Mouse (Mus musculus): ENCODE measurements around the gene Rasgrp3.

Rasgrp3 gene

DNA sequence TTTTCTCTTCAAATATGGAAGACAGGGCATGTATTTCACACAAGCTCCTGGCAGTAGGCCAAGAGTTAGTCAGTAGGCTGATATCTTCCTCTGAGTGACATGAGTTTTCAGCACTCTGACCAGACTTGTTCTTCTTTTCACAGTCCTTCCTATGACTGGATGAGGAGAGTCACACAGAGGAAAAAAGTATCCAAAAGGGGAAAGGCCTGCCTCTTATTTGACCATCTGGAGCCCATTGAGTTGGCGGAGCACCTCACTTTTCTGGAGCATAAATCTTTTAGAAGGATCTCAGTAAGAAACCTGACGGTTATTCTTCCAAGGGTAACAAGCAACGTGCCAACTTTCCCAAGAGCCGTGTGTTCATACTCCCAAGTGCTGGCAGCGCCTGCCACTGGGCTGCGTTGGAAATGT lies 62.5 kb downstream of the Rasgrp3 start:
- no peak for DNase-seq (ENCODE audit: low spot score in 2 of 2)

- no peak for DNase-seq (ENCODE audit: low spot score in 2 of 2)
Measured at GRCm38 (mm10) chr17:75503031-75503430, 67.3 kb downstream of the Rasgrp3 start.

- no peak for DNase-seq (ENCODE audit: low spot score in 2 of 2)
Measured at GRCm38 (mm10) chr17:75505053-75505452, 69.4 kb downstream of the Rasgrp3 start.

- no peak for DNase-seq (ENCODE audit: low spot score in 2 of 2)
Measured at GRCm38 (mm10) chr17:75506097-75506675, 70.5 kb downstream of the Rasgrp3 start.

- no peak for DNase-seq (ENCODE audit: low spot score in 2 of 2)
Measured at GRCm38 (mm10) chr17:75506708-75507641, 71.3 kb downstream of the Rasgrp3 start.

DNA sequence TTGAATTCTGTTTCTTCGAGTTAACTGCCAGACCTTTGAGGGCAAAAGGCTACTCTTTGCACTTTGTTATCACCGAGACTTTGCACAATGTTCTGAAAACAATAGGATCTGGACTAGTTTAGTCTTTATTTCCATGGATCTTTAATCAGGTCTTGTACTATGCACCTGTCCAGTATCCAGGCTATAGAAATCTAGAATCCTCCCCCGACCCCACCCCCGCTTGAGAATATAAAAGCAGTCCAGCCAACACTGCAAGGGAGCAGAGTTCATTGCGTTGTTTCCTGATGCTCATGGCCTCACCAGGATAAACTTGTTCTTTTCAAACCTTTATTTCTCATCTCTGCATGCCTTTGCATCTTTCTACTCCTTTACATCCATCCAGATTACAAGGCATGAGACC lies 73.6 kb downstream of the Rasgrp3 start:
- DNase-seq (ENCODE audit: low spot score in 2 of 2), result no peak

GRCm38 (mm10) chr17:75516591-75516990 lies 80.9 kb downstream of the Rasgrp3 start:
- no peak for DNase-seq (ENCODE audit: low spot score in 2 of 2)

GRCm38 (mm10) chr17:75518181-75518901 lies 82.6 kb downstream of the Rasgrp3 start:
- DNase-seq (ENCODE audit: low spot score in 2 of 2), result no peak

DNA sequence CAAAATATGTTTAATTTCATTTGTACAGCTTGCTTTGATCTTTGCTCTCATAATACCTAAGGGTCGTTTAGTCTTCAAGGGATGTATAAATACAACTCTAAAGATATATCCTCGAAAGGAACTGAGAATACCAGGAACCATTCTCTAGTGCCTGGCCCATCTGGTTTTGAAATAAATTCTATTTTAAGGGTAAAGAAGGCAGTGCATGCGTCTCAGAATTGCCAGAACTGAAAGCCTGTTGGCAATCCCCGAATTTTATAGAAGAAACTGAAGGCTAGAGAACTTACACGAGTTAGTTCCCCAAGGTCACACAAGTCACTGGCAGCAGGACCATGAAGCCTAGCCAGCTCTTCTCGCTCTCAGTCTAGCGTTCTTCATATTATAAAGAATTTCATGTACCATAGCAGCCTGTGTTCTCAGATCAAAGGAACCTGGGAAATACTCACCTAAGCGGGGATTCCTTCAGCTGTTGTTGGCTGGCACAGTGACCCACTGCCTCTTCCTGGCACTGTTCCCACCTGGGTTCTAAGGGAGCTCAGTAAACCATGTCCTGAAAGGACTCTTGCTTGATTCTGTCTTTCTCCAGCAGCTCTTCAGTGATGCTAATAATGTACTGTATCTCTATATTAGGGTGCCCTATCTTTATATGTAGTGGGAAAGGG lies 83.7 kb downstream of the Rasgrp3 start:
- DNase-seq (ENCODE audit: low spot score in 2 of 2), result no peak

DNA sequence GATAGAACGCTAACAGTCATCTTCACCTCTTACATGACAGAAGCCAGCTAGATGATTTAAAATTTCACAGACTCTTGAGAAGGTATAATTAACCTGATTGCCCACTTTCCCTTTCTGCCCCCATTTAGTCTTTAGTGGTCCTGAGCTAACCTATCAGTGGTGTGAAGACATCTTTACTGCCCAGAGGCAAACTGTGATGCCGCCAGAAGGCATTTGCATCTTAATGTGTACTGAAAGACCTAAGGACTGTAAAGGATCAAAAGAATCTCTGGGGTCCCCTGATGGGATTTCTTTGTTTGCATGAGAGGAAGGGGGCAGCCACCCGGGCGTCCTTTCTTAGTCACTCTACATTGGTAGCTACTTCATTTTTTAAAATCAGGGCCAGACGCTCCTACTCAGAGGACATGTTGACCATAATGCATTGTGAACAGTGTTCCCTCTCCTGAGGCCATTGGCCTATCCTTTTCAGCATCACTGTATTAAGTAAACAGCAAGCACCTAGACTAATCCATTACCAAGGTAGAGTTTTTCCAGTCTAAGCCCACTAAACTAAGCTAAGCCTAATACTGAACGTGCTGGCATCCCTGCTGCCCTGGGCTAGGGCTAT lies 85.6 kb downstream of the Rasgrp3 start:
- DNase-seq (ENCODE audit: low spot score in 2 of 2), result no peak

DNA sequence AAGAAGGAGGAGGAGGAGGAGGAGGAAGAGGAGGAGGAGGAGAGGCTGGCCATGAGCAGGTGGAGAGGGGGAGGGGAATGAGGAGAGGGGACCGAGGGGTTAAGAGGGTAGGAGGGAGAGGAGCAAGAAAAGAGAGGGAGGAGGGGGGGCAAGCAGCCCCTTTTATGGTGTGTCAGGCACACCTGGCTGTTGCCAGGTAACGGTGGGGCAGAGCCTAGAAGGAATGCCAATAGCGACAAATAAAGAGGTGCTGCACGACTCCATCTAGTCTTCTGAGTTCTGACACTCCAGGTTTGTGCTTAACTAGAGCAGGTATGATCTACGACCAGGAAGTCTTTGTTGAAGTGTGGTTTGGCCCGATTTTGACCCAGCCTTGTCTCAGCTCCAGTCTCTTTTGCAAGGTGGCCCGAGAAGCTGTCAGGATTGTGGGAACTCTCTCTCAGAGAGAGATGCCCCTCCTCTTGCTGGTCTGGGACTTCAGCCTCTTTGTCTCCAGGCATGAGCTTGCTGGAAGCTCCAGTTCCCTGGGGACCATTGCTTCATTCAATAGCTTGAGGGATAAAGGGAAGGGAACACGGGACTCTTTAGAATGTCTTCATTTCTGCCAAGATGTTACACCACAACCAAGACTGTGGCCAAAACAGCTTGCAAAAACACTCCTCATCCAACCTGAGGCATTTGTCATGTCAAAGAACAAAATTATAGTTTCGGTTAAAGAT lies 86.8 kb downstream of the Rasgrp3 start:
- DNase-seq (ENCODE audit: low spot score in 2 of 2), result no peak

DNA sequence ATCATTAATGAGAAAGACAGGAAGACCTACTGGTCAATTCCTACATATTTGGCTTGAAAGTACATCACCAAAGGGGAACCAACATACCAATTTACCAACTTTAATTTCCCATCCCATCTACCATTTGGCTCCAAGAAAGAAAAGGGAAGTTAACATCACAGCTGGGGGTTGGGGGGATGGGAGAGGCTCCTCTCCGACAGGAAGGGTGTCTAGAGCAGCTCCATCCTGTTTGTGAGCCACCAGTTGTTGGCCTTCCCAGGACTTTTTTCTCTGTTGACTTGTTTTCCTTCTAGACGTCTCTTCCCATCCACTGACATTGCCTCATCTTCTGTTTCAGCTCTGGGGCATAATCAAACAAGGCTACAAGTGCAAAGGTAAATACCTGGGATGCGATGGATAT lies 88.1 kb downstream of the Rasgrp3 start:
- no peak for DNase-seq (ENCODE audit: low spot score in 2 of 2)

DNA sequence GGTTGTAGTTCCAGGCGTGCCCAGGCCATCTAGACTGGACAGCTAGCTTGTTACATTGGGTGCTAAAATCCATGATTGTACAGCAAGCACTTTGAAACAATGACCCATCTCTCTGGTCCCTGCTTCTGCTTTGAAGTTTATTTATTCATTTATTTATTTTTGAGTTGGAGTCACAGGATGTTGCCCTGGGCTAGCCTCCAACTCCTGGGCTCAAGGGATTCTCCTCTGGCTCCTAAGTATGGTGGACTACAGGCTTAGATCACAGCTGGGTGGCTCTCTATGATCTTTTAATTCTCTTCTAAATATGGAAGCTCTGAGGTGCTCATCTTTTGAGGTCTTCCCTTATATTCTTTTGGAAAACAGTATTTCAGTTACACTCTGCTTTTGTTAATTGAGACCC lies 90.7 kb downstream of the Rasgrp3 start:
- DNase-seq (ENCODE audit: low spot score in 2 of 2), result no peak

DNA sequence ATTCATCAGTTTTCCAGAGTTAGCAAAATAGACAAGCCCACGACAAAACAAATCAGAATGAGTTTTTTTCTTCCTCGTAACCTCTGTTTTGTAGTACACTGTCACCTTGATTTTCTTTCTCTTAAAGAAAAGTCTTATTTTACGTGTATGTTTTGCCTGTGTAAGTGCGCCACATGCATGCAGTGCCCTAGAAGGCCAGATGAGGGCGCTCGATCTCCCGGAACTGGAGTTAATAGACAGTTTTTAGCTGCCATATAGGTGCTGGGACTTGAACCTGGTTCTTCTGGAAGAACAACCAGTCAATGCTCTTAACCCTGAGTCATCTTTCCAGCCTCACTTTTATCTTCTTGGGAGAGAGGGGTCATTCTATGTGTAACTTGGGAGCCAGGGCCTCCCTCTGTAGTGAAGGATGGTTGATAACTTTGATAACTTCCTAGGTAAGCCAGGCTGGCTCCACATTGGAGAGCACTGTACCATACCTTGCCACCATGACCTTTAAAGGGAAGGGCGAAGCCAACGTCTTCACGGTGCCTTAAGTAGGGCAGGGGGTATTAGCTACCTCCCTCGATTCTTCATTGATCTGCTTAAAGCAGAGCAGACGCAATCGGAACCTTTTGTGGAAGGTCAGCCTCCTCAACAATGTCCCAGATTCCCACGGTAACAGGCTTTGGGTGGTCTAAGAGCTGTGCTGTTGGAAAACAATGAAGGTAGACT lies 93.7 kb downstream of the Rasgrp3 start:
- no peak for DNase-seq (ENCODE audit: low spot score in 2 of 2)

DNA sequence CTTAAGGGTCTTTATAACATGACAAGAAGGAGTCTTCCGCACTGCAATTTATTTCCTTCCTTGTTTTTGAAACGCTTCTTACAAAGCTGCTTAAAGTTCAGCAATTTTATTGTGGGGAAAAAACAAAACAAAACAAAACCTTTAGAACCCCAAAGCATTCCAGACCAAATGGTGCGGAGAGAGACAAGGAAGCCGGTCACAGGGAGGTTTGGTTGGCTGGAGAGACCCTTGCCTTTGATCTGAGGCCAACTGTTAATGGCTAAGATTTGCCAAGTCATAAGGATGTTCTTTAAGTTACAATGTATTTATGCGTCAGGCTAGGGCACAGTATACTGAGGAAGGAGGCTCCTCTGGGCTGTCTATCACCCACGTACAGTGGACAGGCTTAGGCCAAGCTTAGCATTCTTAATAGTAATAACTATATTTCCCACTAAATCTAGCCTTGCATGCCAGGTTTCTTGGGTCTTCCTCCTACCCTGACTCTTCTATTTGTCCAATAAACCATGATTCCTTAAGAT lies 96.8 kb downstream of the Rasgrp3 start:
- no peak for DNase-seq (ENCODE audit: low spot score in 2 of 2)

GRCm38 (mm10) chr17:75534314-75535020 lies 98.8 kb downstream of the Rasgrp3 start:
- no peak for DNase-seq (ENCODE audit: low spot score in 2 of 2)

GRCm38 (mm10) chr17:75535612-75536011 lies 99.9 kb downstream of the Rasgrp3 start:
- DNase-seq (ENCODE audit: low spot score in 2 of 2), result no peak

- DNase-seq (ENCODE audit: low spot score in 2 of 2), result no peak
Measured at GRCm38 (mm10) chr17:75536396-75537049, 100.8 kb downstream of the Rasgrp3 start.

- DNase-seq (ENCODE audit: low spot score in 2 of 2), result no peak
Measured at GRCm38 (mm10) chr17:75537050-75537445, 101.4 kb downstream of the Rasgrp3 start.

Measured in thymus, postnatal 10 days (tissue).